Mouse (Mus musculus) myocyte (in vitro differentiated cells): ENCODE measurements around the gene Asb17. TPM values are rescaled to one million over a fixed set of nuclear protein-coding genes. Genes with fewer than 3 reads are reported as not detected.
"Not testable (repeated sequence)": the region's sequence is repeated elsewhere in the genome, so short reads cannot be mapped to it uniquely, and the experiment has no call there.

Source experiments
- H3K27me3 ChIP-seq: one replicate; pipeline ENCODE4 v1.6.1; 2011; ENCODE audit not compliant: control insufficient read depth, insufficient read depth, insufficient read length
- H3K36me3 ChIP-seq: one replicate; pipeline ENCODE4 v1.6.1; 2011; ENCODE audit not compliant: control insufficient read depth, insufficient read depth
- H3K4me2 ChIP-seq: one replicate; pipeline ENCODE4 v1.6.1; 2011; ENCODE audit warnings: low read depth, control low read depth
- H3K4me3 ChIP-seq: one replicate; pipeline ENCODE4 v1.5.1; 2011; ENCODE audit warnings: mild to moderate bottlenecking, control low read depth, moderate library complexity
- H3K79me2 ChIP-seq: one replicate; pipeline ENCODE4 v1.6.1; 2011; ENCODE audit not compliant: control insufficient read depth, insufficient read depth
- H3ac ChIP-seq: one replicate; pipeline ENCODE4 v1.6.1; 2011; ENCODE audit not compliant: control insufficient read depth, insufficient read length
- CEBPB ChIP-seq: IDR thresholded peaks from 2 replicates; pipeline ENCODE4 v1.6.1; 2011; ENCODE audit warnings: mild to moderate bottlenecking, moderate library complexity; ENCODE audit not compliant: poor library complexity, insufficient read depth, severe bottlenecking
- E2F4 ChIP-seq: IDR thresholded peaks from one replicate; pipeline ENCODE4 v1.6.1; 2011; ENCODE audit warnings: mild to moderate bottlenecking, control low read depth, moderate library complexity; ENCODE audit not compliant: insufficient read depth
- MAX ChIP-seq: IDR thresholded peaks from one replicate; pipeline ENCODE4 v1.6.1; 2011; ENCODE audit warnings: low read depth, mild to moderate bottlenecking, control low read depth
- MYOD1 ChIP-seq, 3 experiments: IDR thresholded peaks; one replicate each; pipeline ENCODE4 v1.6.1; 2011; ENCODE audit warnings: control low read depth in 2 of 3, low read depth in 2 of 3, mild to moderate bottlenecking in 2 of 3, moderate library complexity in 1 of 3; ENCODE audit not compliant: insufficient read length in 2 of 3, control insufficient read depth in 1 of 3
- MYOG ChIP-seq, 3 experiments: IDR thresholded peaks; one replicate each; pipeline ENCODE4 v1.6.1; 2011; ENCODE audit warnings: control low read depth in 2 of 3, low read depth in 2 of 3, mild to moderate bottlenecking in 2 of 3; ENCODE audit not compliant: insufficient read length in 2 of 3, control insufficient read depth in 1 of 3, insufficient read depth in 1 of 3
- POLR2A ChIP-seq: IDR thresholded peaks from one replicate; pipeline ENCODE4 v1.6.1; 2011; ENCODE audit warnings: low read depth, mild to moderate bottlenecking, control low read depth, moderate library complexity; ENCODE audit not compliant: insufficient read length
- POLR2AphosphoS2 ChIP-seq: IDR thresholded peaks from one replicate; pipeline ENCODE4 v1.6.1; 2011; ENCODE audit warnings: low read depth, control low read depth; ENCODE audit not compliant: insufficient read length
- REST ChIP-seq: IDR thresholded peaks from one replicate; pipeline ENCODE4 v1.6.1; 2011; ENCODE audit warnings: mild to moderate bottlenecking, control low read depth, moderate library complexity; ENCODE audit not compliant: insufficient read depth, insufficient read length
- SRF ChIP-seq: IDR thresholded peaks from one replicate; pipeline ENCODE4 v1.6.1; 2011; ENCODE audit warnings: low read depth; ENCODE audit not compliant: control insufficient read depth, insufficient read length
- TCF12 ChIP-seq: IDR thresholded peaks from one replicate; pipeline ENCODE4 v1.6.1; 2011; ENCODE audit warnings: mild to moderate bottlenecking, control low read depth; ENCODE audit not compliant: poor library complexity, insufficient read depth, severe bottlenecking
- TCF3 ChIP-seq: IDR thresholded peaks from one replicate; pipeline ENCODE4 v1.6.1; 2011; ENCODE audit warnings: low read depth, control low read depth; ENCODE audit not compliant: insufficient read length
- USF1 ChIP-seq: IDR thresholded peaks from one replicate; pipeline ENCODE4 v1.6.1; 2011; ENCODE audit warnings: low read depth, mild to moderate bottlenecking, control low read depth, moderate library complexity
- polyA plus RNA-seq: library from polyadenylated mRNA; unstranded; fragments of >200 nt; fragmentation: generic; extraction: Trizol; gene quantifications from one replicate; pipeline ENCODE4 v1.2.1, GENCODE M21; 2012; ENCODE audit warnings: missing spikeins

Gene Asb17
- polyA plus RNA-seq, 1 experiment, result not detected

DNA sequence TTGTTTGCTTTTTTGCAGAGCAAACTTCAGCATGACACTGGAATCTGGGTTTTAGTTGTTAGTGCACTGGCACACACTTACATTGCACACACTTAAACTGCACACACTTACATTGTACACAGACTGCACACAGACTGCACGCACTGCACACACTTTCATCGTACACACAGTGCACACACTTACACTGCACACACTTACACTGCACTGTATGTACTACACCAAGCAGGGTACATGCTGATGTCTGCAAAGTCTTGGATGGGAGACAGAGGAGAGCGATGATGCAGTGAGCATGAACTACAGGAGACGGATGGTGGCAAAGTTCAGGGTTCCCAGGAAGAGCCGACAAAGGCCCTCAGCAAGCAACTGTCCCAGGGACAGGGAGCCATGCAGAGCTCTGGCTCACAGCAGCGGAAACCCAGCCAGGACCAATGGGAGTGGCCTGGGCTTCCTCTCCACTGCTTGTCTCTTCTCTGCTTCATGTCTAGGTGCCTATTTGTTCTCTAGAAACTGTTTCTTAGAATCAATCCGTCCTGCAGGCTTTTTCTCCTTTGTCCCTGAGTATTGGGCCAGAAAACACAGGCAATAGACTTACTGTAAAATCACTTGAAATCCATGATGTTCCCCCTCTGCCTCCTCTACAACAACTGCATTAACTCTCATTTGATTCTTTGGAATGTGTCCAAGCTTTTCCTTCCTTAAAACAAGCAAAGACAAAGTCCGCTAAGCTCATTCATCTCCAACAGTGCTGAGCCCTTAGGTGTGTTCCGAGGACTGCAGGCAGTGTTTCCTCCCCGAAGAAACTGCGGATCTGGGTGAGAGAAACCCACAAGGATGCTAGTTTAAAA, 20.1 kb upstream of the Asb17 start:
- H3K4me2 ChIP-seq, result no peak overlapping the region
- no peak overlapping the region for H3ac ChIP-seq
- H3K36me3 ChIP-seq, result no peaks in the 10 kb centered on the region
- H3K4me3 ChIP-seq, result no peak overlapping the region
- no peak for TF ChIP-seq POLR2AphosphoS2
- TF ChIP-seq POLR2A, result no peak
- TF ChIP-seq TCF12, result no peak
- TF ChIP-seq REST, result no peak
- TF ChIP-seq USF1, result no peak
- TF ChIP-seq MAX, result no peak
- TF ChIP-seq CEBPB, result no peak
- TF ChIP-seq MYOG (IDR thresholded peaks at IDR 0.05; ENCODE audit: control insufficient read depth in 1 of 3, insufficient read depth in 1 of 3, insufficient read length in 2 of 3, low read depth in 2 of 3), result no peak
- no peak for TF ChIP-seq TCF3
- TF ChIP-seq SRF, result no peak
- TF ChIP-seq MYOD1 (IDR thresholded peaks at IDR 0.05; ENCODE audit: control insufficient read depth in 1 of 3, insufficient read length in 2 of 3, low read depth in 2 of 3), result no peak
- no peak for TF ChIP-seq E2F4
- H3K79me2 ChIP-seq, result no peaks in the 10 kb centered on the region
- no peaks in the 10 kb centered on the region for H3K27me3 ChIP-seq

DNA sequence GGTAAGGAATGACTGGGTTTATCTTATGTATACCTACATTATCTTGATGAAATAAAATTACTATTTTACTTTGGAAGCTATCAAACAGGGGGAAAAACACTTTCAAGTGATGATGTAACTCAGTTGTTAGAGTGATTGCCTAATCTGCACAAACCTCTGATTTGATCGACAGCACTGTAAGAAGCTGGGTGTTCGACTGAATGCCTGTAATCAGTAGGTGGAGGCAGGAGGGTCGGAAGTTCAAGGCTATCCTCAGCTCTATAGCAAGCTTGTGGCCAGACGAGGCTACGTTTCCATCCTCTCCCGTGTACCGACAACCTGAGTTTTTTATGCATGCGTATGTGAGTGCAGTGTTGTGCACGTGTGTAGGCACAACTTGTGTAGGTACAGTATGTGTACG, 18.8 kb upstream of the Asb17 start:
- no peaks in the 10 kb centered on the region for H3K27me3 ChIP-seq
- no peaks in the 10 kb centered on the region for H3K36me3 ChIP-seq
- no peak overlapping the region for H3ac ChIP-seq
- H3K79me2 ChIP-seq, result no peaks in the 10 kb centered on the region
- no peak overlapping the region for H3K4me3 ChIP-seq
- TF ChIP-seq E2F4, result no peak
- no peak for TF ChIP-seq REST
- no peak for TF ChIP-seq CEBPB
- no peak for TF ChIP-seq MYOD1 (IDR thresholded peaks at IDR 0.05; ENCODE audit: control insufficient read depth in 1 of 3, insufficient read length in 2 of 3, low read depth in 2 of 3)
- TF ChIP-seq USF1, result no peak
- no peak for TF ChIP-seq TCF12
- TF ChIP-seq SRF, result no peak
- TF ChIP-seq TCF3, result no peak
- no peak overlapping the region for H3K4me2 ChIP-seq

DNA sequence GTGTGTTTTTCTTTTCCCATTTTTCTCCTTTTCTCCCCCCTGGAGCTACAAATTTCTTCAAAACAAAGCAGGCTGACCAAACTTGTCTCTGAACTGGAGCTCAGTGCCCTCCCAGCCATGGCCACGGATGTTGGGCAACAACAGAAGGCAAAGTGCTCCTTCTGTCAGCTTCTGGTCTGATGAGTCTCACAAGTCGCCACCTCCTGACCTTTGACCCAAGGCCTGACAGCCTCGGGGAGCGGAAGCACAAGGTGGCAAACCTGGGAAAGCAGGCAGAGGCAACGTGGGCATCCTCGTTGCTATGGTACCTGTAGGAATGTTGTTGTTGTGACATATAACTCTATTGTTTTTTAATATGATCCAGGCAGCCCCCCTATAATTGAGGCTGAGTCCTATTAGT, 17.4 kb upstream of the Asb17 start:
- H3K4me3 ChIP-seq, result no peak overlapping the region

DNA sequence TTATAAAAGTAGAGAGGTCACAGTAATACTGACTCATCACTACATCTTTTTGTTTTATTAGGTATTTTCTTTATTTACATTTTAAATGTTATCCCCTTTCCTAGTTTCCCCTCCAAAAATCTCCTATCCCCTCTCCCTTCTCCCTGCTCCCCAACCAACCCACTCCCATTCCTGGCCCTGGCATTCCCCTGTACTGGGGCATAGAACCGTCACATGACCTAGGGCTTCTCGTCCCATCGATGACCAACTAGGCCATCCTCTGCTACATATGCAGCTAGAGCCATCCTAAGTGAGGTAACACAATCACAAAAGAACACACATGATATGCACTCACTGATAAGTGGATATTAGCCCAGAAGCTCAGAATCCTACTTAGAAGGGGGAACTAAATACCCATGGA, 14.2 kb upstream of the Asb17 start:
- not testable (repeated sequence) for H3ac ChIP-seq, H3K36me3 ChIP-seq, H3K4me2 ChIP-seq, H3K27me3 ChIP-seq, H3K79me2 ChIP-seq, H3K4me3 ChIP-seq

More for the DNA sequence above, 17.4 kb upstream of the Asb17 start:
- Histone ChIP-seq H3K36me3 (no peaks in the 10 kb centered on the region), H3K79me2 (no peaks in the 10 kb centered on the region), H3ac (no peak overlapping the region), H3K4me2 (no peak overlapping the region), H3K27me3 (no peaks in the 10 kb centered on the region)
- TF ChIP-seq E2F4 (no peak), USF1 (no peak)

DNA sequence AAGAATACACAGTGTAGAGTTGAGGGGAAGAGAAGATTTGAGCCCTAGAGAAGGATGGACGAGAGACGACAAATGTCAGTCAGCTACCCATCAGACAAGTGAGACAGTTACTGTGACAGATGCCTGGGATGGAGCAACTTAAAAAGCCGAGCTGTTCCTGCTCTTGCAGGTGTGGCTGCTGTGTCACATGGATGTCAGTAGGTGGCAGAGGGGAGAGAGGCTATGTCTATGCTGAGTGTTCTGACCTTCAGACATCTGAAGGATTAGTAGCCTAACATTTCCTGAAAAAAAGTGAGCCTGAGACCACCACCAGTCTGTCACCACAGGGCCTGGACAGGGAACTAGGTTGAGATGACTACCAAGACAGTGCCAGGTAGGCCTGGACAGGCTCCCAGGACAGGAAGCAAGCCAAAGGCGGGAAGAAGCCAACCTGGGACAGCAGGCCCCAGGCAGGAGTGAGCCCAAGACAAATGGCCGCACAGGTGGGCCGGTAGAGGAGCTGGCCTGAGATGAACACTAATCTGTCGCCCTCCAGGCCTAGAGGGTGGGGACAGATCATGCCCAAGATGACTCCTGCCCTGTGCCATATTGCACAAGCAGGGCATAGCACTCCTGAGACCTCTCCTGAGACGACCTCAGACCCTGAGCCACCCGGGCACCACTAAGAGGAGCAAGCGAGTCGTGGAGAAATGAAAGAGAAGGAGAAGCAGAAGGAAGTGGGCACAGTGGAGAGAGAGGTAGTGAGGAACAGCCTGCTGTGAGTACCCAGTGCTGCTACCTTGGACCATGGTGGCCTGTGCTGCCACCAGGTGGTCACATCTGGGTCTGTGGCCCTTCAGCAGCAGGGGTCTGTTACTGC, 12.8 kb upstream of the Asb17 start:
- no peak overlapping the region for H3K4me2 ChIP-seq
- H3K36me3 ChIP-seq, result no peaks in the 10 kb centered on the region
- no peaks in the 10 kb centered on the region for H3K79me2 ChIP-seq
- no peak overlapping the region for H3ac ChIP-seq
- no peak for TF ChIP-seq SRF
- H3K4me3 ChIP-seq, result no peak overlapping the region
- no peaks in the 10 kb centered on the region for H3K27me3 ChIP-seq
